Mouse (Mus musculus) bone marrow, adult 2 months (tissue): ENCODE measurements around the gene Nos1ap. TPM values are rescaled to one million over a fixed set of nuclear protein-coding genes. Genes with fewer than 3 reads are reported as not detected.

Experiments used
- H3K27ac ChIP-seq: fragments of 200-500 bp; 2 replicates; pipeline ENCODE4 v1.5.1; 2012; ENCODE audit warnings: low read depth, mild to moderate bottlenecking, control low read depth, inconsistent platforms, low read length; ENCODE audit not compliant: control insufficient read depth, poor library complexity, insufficient read depth
- H3K4me1 ChIP-seq: fragments of 200-500 bp; 2 replicates; pipeline ENCODE4 v1.6.1; 2011; ENCODE audit warnings: low read length; ENCODE audit not compliant: control insufficient read depth, insufficient read depth
- H3K4me3 ChIP-seq: fragments of 200-500 bp; replicated peaks from 2 replicates; pipeline ENCODE3; 2011; ENCODE audit warnings: mild to moderate bottlenecking, low read depth, low read length, control low read depth; ENCODE audit not compliant: control insufficient read depth
- CTCF ChIP-seq: fragments of 200-500 bp; IDR thresholded peaks from 2 replicates; pipeline ENCODE4 v1.5.1; 2011; ENCODE audit warnings: low read length, control low read depth; ENCODE audit not compliant: control insufficient read depth, insufficient read depth
- POLR2A ChIP-seq: fragments of 200-500 bp; IDR thresholded peaks from 2 replicates; pipeline ENCODE4 v1.6.1; 2011; ENCODE audit warnings: low read depth, mild to moderate bottlenecking, control low read depth, low read length, borderline replicate concordance; ENCODE audit not compliant: control insufficient read depth
- WGBS: fragments of 180-500 bp; shearing (Covaris S2); methylation state at CpG from one replicate; pipeline ENCODE4 v1.1.7; 2018; 5-methylcytosine and 5-hydroxymethylcytosine counted together
- polyA plus RNA-seq: library from polyadenylated mRNA; stranded (reverse); fragments of >200 nt; gene quantifications from 2 replicates; pipeline ENCODE4 v1.2.4, GENCODE M21; 2011; ENCODE audit warnings: low replicate concordance; ENCODE audit not compliant: missing spikeins, insufficient read depth, insufficient read length

Gene Nos1ap
- polyA plus RNA-seq, 1 experiment = 68.3 TPM

GRCm38 (mm10) chr1:170515455-170515854 is 74.2 kb downstream of the Nos1ap start:
- TF ChIP-seq POLR2A (no peak), CTCF (no peak)
- Histone ChIP-seq H3K4me1 (no peaks in the 10 kb centered on the region), H3K4me3 (no peak overlapping the region), H3K27ac (no peak overlapping the region)
- WGBS = 83% methylated on average over 1 of the region's 1 CpGs

- TF ChIP-seq CTCF = no peak
- TF ChIP-seq POLR2A = no peak
- 93% methylated on average over 12 of the region's 12 CpGs for WGBS
These were observed 75.4 kb downstream of the Nos1ap start for GRCm38 (mm10) chr1:170514226-170514625.

DNA sequence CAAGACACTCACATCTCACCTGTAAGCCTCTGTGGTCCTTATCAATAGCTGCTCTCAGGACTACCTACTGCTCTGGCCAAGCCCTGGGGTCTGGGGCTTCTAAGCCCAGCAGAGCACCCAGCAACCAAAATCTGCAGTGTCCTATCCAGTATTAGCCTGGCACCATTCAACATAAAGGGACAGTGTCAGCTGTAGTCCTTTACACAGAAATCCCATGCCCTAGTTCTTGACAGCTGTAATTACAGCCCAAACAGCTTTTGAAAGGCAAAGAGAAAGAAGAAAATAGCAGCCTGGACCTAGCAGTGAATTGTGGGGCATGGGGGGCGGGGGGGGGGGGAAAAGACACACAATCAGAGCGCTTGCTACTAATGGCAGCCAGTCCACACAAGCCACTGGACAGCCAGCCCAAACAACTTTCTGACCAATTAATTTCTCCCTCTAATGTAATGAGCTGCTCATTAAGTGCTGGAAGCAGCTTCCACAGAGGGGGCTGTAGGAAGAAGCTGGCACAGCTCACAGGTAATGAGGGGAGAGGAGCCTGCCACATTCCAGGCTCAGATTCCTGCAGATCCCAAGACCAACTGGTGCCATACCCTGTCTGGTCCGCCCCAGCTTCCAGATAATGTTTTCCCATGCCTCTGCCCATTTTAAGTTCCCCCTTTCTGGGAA is 77.1 kb downstream of the Nos1ap start:
- no peak overlapping the region for H3K27ac ChIP-seq
- no peaks in the 10 kb centered on the region; the same call in 1 of the 2 replicates for H3K4me1 ChIP-seq
- TF ChIP-seq CTCF (no peak), POLR2A (no peak)
- H3K4me3 ChIP-seq = no peak overlapping the region
- WGBS = 72% methylated on average over 3 of the region's 3 CpGs

More at GRCm38 (mm10) chr1:170514226-170514625, 75.4 kb downstream of the Nos1ap start:
- no peak overlapping the region for H3K27ac ChIP-seq
- H3K4me3 ChIP-seq = no peak overlapping the region
- no peaks in the 10 kb centered on the region; the same call in 1 of the 2 replicates for H3K4me1 ChIP-seq

GRCm38 (mm10) chr1:170510595-170511240 is 78.9 kb downstream of the Nos1ap start:
- 5% methylated on average over 3 of the region's 3 CpGs for WGBS
- Histone ChIP-seq H3K4me1 (no peaks in the 10 kb centered on the region; the same call in 1 of the 2 replicates), H3K27ac (no peak overlapping the region), H3K4me3 (no peak overlapping the region)
- TF ChIP-seq POLR2A = no peak
- TF ChIP-seq CTCF = no peak

DNA sequence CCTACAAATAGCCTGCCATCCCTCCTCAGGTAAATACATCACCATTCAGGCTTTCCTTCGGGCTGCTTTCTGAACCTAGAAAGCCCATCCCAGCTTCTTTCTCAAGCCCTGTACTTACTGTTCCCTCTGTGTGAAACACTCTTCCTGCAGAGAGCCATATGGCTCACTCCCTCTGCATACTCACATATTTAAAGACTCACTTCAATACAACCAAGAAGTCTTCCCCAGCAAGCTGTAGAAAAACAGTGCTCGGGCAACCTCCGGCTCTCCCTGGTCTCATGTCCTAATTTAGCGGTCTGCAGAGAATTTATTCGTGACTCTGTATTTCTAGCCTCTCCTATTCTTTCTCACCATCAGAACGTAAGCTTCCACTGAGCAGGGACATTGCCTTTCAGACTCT is 83.4 kb downstream of the Nos1ap start:
- Histone ChIP-seq H3K27ac (no peak overlapping the region), H3K4me1 (no peaks in the 10 kb centered on the region; the same call in 1 of the 2 replicates)
- 88% methylated on average over 6 of the region's 6 CpGs for WGBS

GRCm38 (mm10) chr1:170505107-170505506 is 84.6 kb downstream of the Nos1ap start:
- Histone ChIP-seq H3K4me1 (no peaks in the 10 kb centered on the region; the same call in 1 of the 2 replicates), H3K27ac (no peak overlapping the region), H3K4me3 (no peak overlapping the region)
- TF ChIP-seq CTCF = no peak
- 71% methylated on average over 3 of the region's 3 CpGs for WGBS

More for the DNA sequence above, 83.4 kb downstream of the Nos1ap start:
- no peak overlapping the region for H3K4me3 ChIP-seq
- TF ChIP-seq CTCF (no peak), POLR2A (no peak)

DNA sequence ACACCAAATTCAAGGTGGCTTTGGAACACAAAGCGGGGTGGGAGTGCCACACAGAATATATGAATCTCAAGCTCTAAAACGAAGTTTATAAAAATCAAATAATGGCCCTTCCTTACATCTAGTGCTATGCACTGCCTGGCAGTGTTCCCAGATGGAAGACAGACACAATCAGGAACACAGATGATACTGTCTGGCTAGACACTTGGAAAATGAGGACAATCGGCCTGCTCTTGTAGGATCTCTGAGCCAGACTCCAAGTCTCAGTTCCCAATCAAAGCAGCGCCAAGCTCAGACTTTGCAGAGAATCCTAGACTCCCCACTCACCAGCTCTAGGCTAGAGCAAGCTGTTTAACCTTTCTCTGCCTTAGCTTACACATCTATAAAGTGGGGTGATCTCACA is 85.3 kb downstream of the Nos1ap start:
- TF ChIP-seq POLR2A (no peak), CTCF (no peak)
- Histone ChIP-seq H3K4me1 (no peaks in the 10 kb centered on the region), H3K4me3 (no peak overlapping the region), H3K27ac (no peak overlapping the region)
- 81% methylated on average over 4 of the region's 4 CpGs for WGBS

DNA sequence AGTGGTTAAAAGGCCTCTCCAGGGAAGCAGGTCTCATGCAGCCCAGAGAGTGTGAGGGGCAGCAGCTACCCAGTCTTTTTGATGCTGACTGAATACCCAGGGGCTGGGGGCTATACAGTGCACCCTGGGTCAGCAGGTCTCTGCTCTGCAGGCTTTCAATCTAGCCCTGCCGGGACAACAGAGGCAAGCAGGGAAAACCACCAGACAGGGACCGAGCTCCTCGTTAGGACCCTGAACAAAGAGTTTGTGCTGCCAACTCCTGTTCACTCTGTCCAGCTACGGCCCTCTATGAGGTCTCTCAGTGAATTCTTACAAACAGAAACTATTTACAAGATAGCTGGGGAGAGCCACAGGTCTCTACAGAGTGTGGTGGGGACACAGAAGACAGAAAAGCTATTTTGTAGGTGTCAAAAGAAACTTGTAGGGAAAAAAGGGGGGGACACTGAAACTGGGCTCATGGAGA is 86.4 kb downstream of the Nos1ap start:
- H3K27ac ChIP-seq = no peak overlapping the region
- no peaks in the 10 kb centered on the region for H3K4me1 ChIP-seq
- H3K4me3 ChIP-seq = no peak overlapping the region
- WGBS = 80% methylated on average over 4 of the region's 4 CpGs
- no peak for TF ChIP-seq POLR2A
- TF ChIP-seq CTCF = no peak
